Mouse (Mus musculus) intestine, postnatal 0 days (tissue): Measurements from ENCODE around the gene Lgals3bp. TPM values are rescaled to one million over a fixed set of nuclear protein-coding genes. Genes with fewer than 3 reads are reported as not detected.
A peak's percentile ranks its signal among the peaks of the same experiment; 100 is the strongest.

Experiments used
- ATAC-seq: fragments of 200-750 bp; cut with Nextera tagmentation; 2 replicates; pipeline ENCODE4 v1.8.0; 2017; ENCODE audit warnings: mild to moderate bottlenecking, moderate TSS enrichment, moderate library complexity
- H3K27ac ChIP-seq: fragments of 300-500 bp; sonication (generic); 2 replicates; pipeline ENCODE4 v1.5.1; 2014; ENCODE audit warnings: mild to moderate bottlenecking, low read depth, low read length, moderate library complexity
- H3K27me3 ChIP-seq: fragments of 300-500 bp; sonication (generic); replicated peaks from 2 replicates; pipeline ENCODE4 v1.6.1; 2014; ENCODE audit warnings: low read length, mixed read lengths; ENCODE audit not compliant: control insufficient read depth, insufficient read depth
- H3K36me3 ChIP-seq: fragments of 300-500 bp; sonication (generic); 2 replicates; pipeline ENCODE4 v1.6.1; 2014; ENCODE audit warnings: mild to moderate bottlenecking, moderate library complexity; ENCODE audit not compliant: control insufficient read depth, insufficient read depth
- H3K4me1 ChIP-seq: fragments of 300-500 bp; sonication (generic); replicated peaks from 2 replicates; pipeline ENCODE4 v1.6.1; 2014; ENCODE audit warnings: antibody characterized with exemption, low read length, mixed read lengths; ENCODE audit not compliant: control insufficient read depth, insufficient read depth
- H3K4me2 ChIP-seq: fragments of 300-500 bp; sonication (generic); replicated peaks from 2 replicates; pipeline ENCODE4 v1.6.1; 2014; ENCODE audit warnings: low read depth, mild to moderate bottlenecking, moderate library complexity
- H3K4me3 ChIP-seq: fragments of 300-500 bp; sonication (generic); 2 replicates; pipeline ENCODE4 v1.5.1; 2014; ENCODE audit warnings: low read depth, low read length
- H3K9ac ChIP-seq: fragments of 300-500 bp; sonication (generic); 2 replicates; pipeline ENCODE4 v1.6.1; 2014; ENCODE audit warnings: mild to moderate bottlenecking, low read depth, low read length
- H3K9me3 ChIP-seq: fragments of 300-500 bp; sonication (generic); 2 replicates; pipeline ENCODE4 v1.6.1; 2016; ENCODE audit warnings: mixed run types; ENCODE audit not compliant: control insufficient read depth
- CTCF ChIP-seq: sonication (generic); IDR thresholded peaks from 2 replicates; pipeline ENCODE4 v1.5.1; 2016; ENCODE audit warnings: low read depth, mild to moderate bottlenecking, control low read depth, antibody characterized with exemption, moderate library complexity
- WGBS: fragments of 180-500 bp; shearing (Covaris S2); extraction: QIAGEN DNeasy Blood & Tissue Kit; methylation state at CpG from one replicate; pipeline ENCODE4 v1.1.7; 2014; 5-methylcytosine and 5-hydroxymethylcytosine counted together
- polyA plus RNA-seq: library from polyadenylated mRNA; unstranded; fragments of >200 nt; fragmentation: Nextera tagmentation; extraction: Ambion mirVana; gene quantifications from 2 replicates; pipeline ENCODE4 v1.2.1, GENCODE M21; 2015

Lgals3bp gene
- polyA plus RNA-seq, 1 experiment from 2014 or later, result 382 TPM

DNA sequence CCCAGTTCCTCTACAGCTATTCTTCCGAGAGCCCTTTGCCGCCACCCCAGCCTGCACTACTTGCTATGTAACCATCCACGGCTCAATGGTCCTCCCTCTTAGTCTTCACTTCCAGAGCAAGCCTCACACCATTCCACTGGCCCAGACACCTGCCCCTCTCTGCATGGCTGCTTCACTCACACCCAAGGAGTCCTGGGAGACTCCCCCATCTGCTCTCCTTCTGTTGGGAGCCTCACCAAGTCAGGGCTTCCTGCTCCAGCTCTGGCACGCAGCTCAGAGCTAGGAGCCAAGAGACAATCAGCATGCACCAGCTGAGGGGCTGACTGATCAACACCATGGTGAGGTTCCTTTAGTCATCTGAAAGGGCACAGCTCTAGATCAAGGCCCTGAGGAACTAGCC is 11.2 kb upstream of the Lgals3bp start:
- H3K4me3 ChIP-seq, result no peak overlapping the region
- H3K4me1 ChIP-seq, result peaks cover 16% of the 10 kb centered on the region
- 0 out of 2 replicates have a peak overlapping the region, but pooled peaks have one; percentile 21 for H3K27ac ChIP-seq
- H3K4me2 ChIP-seq, result 0 out of 2 replicates have a peak overlapping the region, but pooled peaks have one; percentile 51
- peaks cover 52% of the 10 kb centered on the region for H3K36me3 ChIP-seq
- no peaks in the 10 kb centered on the region for H3K27me3 ChIP-seq
- TF ChIP-seq CTCF, result no peak
- H3K9me3 ChIP-seq, result no peaks in the 10 kb centered on the region
- no peak for ATAC-seq
- H3K9ac ChIP-seq, result no peak overlapping the region
- 71% methylated on average over 4 of the region's 4 CpGs for WGBS

DNA sequence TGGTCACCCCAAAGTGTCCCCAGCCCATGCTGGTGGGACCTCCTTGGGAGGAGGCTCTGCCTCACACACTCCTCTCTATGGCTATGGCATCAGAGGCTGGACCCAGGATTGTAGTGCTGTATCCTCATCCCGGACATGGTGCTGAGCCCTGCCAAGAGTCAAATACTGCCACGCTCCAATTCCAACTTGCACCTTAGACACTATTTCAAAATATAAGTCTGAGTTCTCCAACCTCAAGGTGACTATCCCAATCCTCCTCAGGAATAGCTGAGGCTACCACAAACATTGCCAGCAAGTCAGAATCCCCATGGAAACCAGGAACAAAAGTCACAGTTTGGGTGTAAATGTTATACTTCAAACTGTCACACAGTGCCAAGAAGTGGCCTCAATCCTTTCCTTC is 10.7 kb upstream of the Lgals3bp start:
- TF ChIP-seq CTCF, result no peak
- Histone ChIP-seq H3K4me2 (0 out of 2 replicates have a peak overlapping the region, but pooled peaks have one; percentile 1), H3K27ac (peak overlapping the region; percentile 35; the same call in 1 of the 2 replicates), H3K9me3 (no peaks in the 10 kb centered on the region), H3K4me3 (no peak overlapping the region), H3K27me3 (no peaks in the 10 kb centered on the region), H3K4me1 (peaks cover 16% of the 10 kb centered on the region), H3K9ac (no peak overlapping the region), H3K36me3 (peaks cover 57% of the 10 kb centered on the region)
- ATAC-seq, result no peak
- WGBS, result 67% methylated on average over 2 of the region's 2 CpGs

DNA sequence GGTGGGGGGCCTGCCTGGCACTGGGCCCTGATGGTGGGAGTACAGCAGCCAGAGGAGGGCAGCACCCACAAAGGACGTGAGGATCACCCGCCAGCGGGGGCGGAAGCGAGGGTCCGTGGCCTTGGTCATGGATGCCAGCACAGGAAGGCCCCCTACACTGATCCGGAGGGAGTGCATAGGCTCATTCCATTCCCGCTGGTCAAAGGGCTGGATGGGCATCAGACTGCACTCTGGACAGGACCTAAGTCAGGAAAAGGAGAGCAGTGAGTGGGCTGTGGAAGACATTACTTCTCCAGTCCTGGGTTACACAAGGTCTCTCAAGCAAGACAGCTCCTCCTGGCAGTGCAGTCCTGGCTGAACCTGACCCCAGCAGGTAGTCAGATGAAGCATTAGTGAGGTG is 9.4 kb upstream of the Lgals3bp start:
- Histone ChIP-seq H3K4me2 (peak overlapping the region; percentile 24; the same call in 1 of the 2 replicates), H3K9ac (no peak overlapping the region), H3K36me3 (peaks cover 67% of the 10 kb centered on the region), H3K27me3 (no peaks in the 10 kb centered on the region), H3K4me1 (peaks cover 16% of the 10 kb centered on the region), H3K9me3 (no peaks in the 10 kb centered on the region), H3K4me3 (no peak overlapping the region), H3K27ac (peak overlapping the region; percentile 89)
- TF ChIP-seq CTCF, result 0 out of 2 replicates have a peak, but pooled peaks have one; percentile 22
- 84% methylated on average over 8 of the region's 8 CpGs for WGBS
- ATAC-seq, result no peak

DNA sequence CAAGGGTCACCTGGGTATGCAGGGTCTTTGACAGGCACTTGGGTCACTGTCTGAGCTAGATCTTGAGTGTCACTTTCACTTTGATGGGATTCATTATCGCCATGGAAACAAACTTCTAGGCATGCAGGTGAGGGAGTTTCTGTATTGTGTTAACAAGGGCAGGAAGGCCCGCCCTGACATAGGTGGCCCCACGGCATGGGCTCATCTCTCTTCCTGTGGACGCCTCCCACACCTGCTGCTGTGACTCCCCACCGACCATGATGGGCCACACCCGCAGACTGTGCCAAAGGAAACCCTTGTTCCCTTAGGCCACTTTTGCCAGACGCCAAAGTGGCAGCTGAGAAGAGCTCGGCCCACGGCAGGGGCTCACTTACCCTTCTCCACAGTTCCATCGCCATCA is 8.6 kb upstream of the Lgals3bp start:
- TF ChIP-seq CTCF, result no peak
- no peaks in the 10 kb centered on the region for H3K27me3 ChIP-seq
- peaks cover 71% of the 10 kb centered on the region for H3K36me3 ChIP-seq
- peak; percentile 56 for ATAC-seq
- H3K4me2 ChIP-seq, result peak overlapping the region; percentile 27
- WGBS, result 45% methylated on average over 10 of the region's 10 CpGs
- H3K9ac ChIP-seq, result 0 out of 2 replicates have a peak overlapping the region, but pooled peaks have one; percentile 11
- H3K4me1 ChIP-seq, result peaks cover 16% of the 10 kb centered on the region
- no peak overlapping the region for H3K4me3 ChIP-seq
- H3K9me3 ChIP-seq, result no peaks in the 10 kb centered on the region
- H3K27ac ChIP-seq, result peak overlapping the region; percentile 89

DNA sequence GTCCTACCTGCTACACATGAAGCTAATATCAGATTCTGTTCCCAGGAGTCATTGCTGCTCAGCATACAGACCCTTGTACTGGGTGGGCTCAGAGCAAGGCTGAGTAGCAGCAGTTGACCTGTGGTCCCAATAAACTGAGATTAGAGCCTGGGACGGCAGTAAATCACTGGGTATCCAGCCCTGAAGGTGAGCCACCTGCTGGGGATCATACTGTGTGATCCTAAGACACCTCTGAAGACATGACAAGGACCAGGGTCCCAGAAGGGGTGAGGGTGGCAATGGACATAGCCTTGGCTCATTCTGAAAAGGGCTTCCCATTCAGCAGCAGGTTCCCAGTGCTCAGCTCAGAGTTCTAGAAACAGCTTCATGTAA is 8.2 kb upstream of the Lgals3bp start:
- 48% methylated on average over 1 of the region's 1 CpGs for WGBS
- TF ChIP-seq CTCF, result peak; percentile 54
- peak; percentile 84 for ATAC-seq
- Histone ChIP-seq H3K4me2 (peak overlapping the region; percentile 27; the same call in 1 of the 2 replicates), H3K36me3 (peaks cover 69% of the 10 kb centered on the region), H3K9ac (0 out of 2 replicates have a peak overlapping the region, but pooled peaks have one; percentile 11), H3K27ac (peak overlapping the region; percentile 89), H3K4me3 (no peak overlapping the region), H3K27me3 (no peaks in the 10 kb centered on the region), H3K9me3 (no peaks in the 10 kb centered on the region), H3K4me1 (peaks cover 16% of the 10 kb centered on the region)

DNA sequence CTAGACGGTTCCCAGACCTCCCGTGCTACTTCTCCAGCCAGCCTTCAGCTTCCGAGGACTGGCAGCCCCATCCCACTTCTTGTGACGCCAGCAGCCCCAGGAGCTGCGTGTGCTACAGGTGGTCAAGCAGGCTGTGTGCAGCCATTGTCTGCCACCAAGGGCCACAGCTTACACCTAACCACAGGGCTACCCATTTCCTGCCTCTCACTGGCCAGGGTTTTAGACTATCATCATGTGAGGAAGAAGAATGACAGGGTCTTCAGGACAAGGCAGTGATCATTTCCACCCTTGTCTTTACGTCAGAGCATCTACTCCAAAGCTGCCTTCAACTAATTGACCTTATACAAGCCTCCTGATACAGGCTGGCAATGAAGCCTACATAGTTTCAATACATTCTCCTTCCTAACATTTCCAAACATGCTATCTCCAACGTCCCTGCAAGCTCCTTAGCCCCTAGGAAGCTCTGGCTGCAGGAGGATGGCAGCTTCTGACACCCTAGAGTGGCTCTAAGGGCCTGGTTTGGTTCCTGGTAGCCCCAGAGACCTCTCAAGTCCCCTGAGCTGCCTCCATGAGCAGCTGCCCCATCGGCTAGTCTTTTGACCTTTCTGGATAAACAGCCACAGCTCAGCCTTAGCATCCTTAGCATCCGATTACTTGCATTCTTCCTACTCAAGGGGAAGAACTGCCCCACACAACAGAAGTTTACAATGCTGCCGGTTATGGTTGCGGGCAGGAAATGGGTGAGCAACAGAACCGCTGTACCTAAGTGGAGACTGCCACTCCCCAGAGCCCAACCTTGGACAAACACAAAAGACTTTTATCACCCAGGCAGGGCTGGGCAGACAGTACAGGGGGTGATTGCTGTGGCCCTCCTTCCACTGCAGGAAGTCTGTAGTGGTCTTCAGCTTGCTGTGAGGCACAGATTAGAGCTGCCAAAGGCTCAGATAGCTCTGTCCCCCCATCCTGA is 7.5 kb upstream of the Lgals3bp start:
- Histone ChIP-seq H3K27me3 (no peaks in the 10 kb centered on the region), H3K9ac (no peak overlapping the region), H3K9me3 (no peaks in the 10 kb centered on the region), H3K4me1 (peaks cover 16% of the 10 kb centered on the region), H3K36me3 (peaks cover 64% of the 10 kb centered on the region), H3K4me2 (peak overlapping the region; percentile 27; the same call in 1 of the 2 replicates), H3K27ac (peak overlapping the region; percentile 89), H3K4me3 (no peak overlapping the region)
- no peak for TF ChIP-seq CTCF
- 44% methylated on average over 12 of the region's 12 CpGs for WGBS
- ATAC-seq, result peak; percentile 78
